Mouse (Mus musculus) adrenal gland, postnatal 36 days (tissue): ENCODE data around the gene Btbd35f5. TPM values are rescaled to one million over a fixed set of nuclear protein-coding genes. Genes with fewer than 3 reads are reported as not detected.
"Not testable (repeated sequence)": the region's sequence is repeated elsewhere in the genome, so short reads cannot be mapped to it uniquely, and the experiment has no call there.

Experiments
- DNase-seq, 2 experiments: peaks; one replicate each; pipeline ENCODE4 v3.0.0; 2021; ENCODE audit warnings: mixed read lengths in 1 of 2
- long read RNA-seq, 2 experiments: library from polyadenylated mRNA; stranded (forward); transcript quantifications; one replicate each; pipeline ENCODE4 v2.0.0; 2021; ENCODE audit warnings: borderline sequencing depth in 2 of 2
- total RNA-seq, 2 experiments: library from RNA; stranded (reverse); gene quantifications; 2 replicates each; pipeline ENCODE4 v1.2.3; 2021

The Btbd35f5 gene
- not detected for total RNA-seq
- long read RNA-seq, experiment 1, result 0 reads
- long read RNA-seq, experiment 2, result 0 reads

DNA sequence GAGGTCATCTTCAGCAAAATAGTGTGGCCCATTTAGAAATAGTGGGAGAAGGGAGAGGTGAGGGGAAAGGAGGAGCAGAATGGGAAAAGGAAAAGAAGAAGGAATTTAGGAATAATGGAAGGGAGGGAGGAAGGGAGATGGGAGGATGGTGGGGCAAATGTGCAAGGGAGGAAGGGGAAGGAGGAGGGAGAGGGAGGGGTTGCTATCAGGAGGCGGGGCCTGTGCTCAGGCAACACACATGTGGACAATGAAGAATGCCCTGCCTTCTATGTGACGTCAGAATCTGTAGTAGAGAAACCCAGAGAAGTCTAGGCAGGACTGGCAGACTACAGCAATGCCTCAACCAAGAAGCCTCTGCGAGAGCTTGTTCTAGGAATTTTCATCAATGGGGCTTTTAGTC lies at the start of gene Btbd35f5:
Btbd35f5 (plus strand) TSS at position 301 of the 400 bp plus-strand sequence.
- not testable (repeated sequence) for DNase-seq

DNA sequence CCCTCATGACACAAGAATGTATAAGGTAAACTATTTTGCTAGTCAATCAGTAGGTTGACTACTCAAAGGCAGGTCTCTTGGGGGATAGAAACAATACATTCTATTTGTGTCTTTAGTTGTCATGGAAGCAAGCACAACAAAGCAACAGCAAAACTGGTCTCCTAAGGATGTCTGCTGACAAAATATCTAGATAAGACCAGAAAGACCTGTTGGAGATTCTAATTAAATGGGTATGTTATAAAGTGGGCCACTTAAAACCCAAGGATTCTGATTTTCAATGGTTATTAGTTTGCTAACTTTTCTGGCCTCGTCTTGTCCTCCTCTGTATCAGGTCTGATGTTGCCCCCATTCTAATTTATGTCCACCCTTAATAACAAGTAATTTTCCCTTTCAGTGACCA lies 32.2 kb upstream of the Btbd35f5 start, which contains the start of gene Gm21789:
Gm21789 (plus strand) TSS at position 301 of the 400 bp plus-strand sequence.
- not testable (repeated sequence) for DNase-seq

Other genes with a start within 250 kb of the Btbd35f5 start
- not detected for gene Btbd35f21, start 247.8 kb upstream of the Btbd35f5 start, total RNA-seq
- not detected for gene Btbd35f30, start 79.3 kb upstream of the Btbd35f5 start, total RNA-seq
- gene Gm21789, start 32.1 kb upstream of the Btbd35f5 start, total RNA-seq, result not detected